Mouse (Mus musculus) natural killer cell, adult 2 months (primary cell): ENCODE results near the gene Fes.
"Not testable (repeated sequence)": the region's sequence is repeated elsewhere in the genome, so short reads cannot be mapped to it uniquely, and the experiment has no call there.

Source experiments
- DNase-seq, 2 experiments: peaks; one replicate each; pipeline ENCODE4 v3.0.0; 2022; ENCODE audit warnings: low spot score in 2 of 2

The Fes gene

GRCm38 (mm10) chr7:80404101-80404894 is 16.6 kb upstream of the Fes start:
- peak; percentile 45 to 53 for DNase-seq

- no peak for DNase-seq
These were observed 15.8 kb upstream of the Fes start for GRCm38 (mm10) chr7:80403551-80403950.

- DNase-seq, result peak; percentile 37 to 46
These were observed 15.0 kb upstream of the Fes start for GRCm38 (mm10) chr7:80402651-80403321.

- DNase-seq, result peak in 1 of 2 experiments; percentile 48
These were observed 14.3 kb upstream of the Fes start for GRCm38 (mm10) chr7:80401860-80402641.

GRCm38 (mm10) chr7:80401041-80401859 is 13.5 kb upstream of the Fes start:
- no peak for DNase-seq

GRCm38 (mm10) chr7:80400571-80400970 is 12.8 kb upstream of the Fes start:
- DNase-seq, result no peak

- DNase-seq, result no peak
These were observed 12.4 kb upstream of the Fes start for GRCm38 (mm10) chr7:80400099-80400498.

GRCm38 (mm10) chr7:80398654-80399444 is 11.1 kb upstream of the Fes start:
- no peak for DNase-seq

GRCm38 (mm10) chr7:80397986-80398385 is 10.2 kb upstream of the Fes start:
- DNase-seq, result no peak

- DNase-seq, result not testable (repeated sequence)
These were observed 8.7 kb upstream of the Fes start for GRCm38 (mm10) chr7:80396427-80396826.

GRCm38 (mm10) chr7:80394600-80394999 is 6.9 kb upstream of the Fes start:
- DNase-seq, result no peak

GRCm38 (mm10) chr7:80392119-80392518 is 4.4 kb upstream of the Fes start:
- no peak for DNase-seq

- no peak for DNase-seq
These were observed 613 bp downstream of the Fes start for GRCm38 (mm10) chr7:80387033-80387632.

- DNase-seq, result peak; percentile 86 to 88
These were observed 1.4 kb downstream of the Fes start for GRCm38 (mm10) chr7:80386235-80386930.

- no peak for DNase-seq
These were observed 4.8 kb downstream of the Fes start for GRCm38 (mm10) chr7:80382919-80383318.

- peak in 1 of 2 experiments; percentile 49 for DNase-seq
These were observed 8.2 kb downstream of the Fes start for GRCm38 (mm10) chr7:80379531-80379930.

GRCm38 (mm10) chr7:80377471-80377870 is 10.3 kb downstream of the Fes start:
- peak; percentile 59 to 77 for DNase-seq

- no peak for DNase-seq
These were observed 11.6 kb downstream of the Fes start for GRCm38 (mm10) chr7:80376192-80376591.

- DNase-seq, result no peak
These were observed 12.2 kb downstream of the Fes start for GRCm38 (mm10) chr7:80375376-80376039.
